Mouse (Mus musculus) erythroblast, embryonic 14.5 days (primary cell): ENCODE measurements around the gene Tmbim6.

ENCODE experiments used
- GATA1 ChIP-seq: IDR thresholded peaks from 2 replicates; pipeline ENCODE4 v1.6.1; 2012; ENCODE audit warnings: low read length, inconsistent platforms, mixed read lengths
- TAL1 ChIP-seq: IDR thresholded peaks from 3 replicates; pipeline ENCODE4 v1.6.1; 2012; ENCODE audit warnings: low read length, inconsistent platforms, mixed read lengths

GRCm38 (mm10) chr15:99376240-99376639 lies 16.4 kb upstream of the Tmbim6 start:
- no peak for TF ChIP-seq GATA1
- no peak for TF ChIP-seq TAL1
